Mouse (Mus musculus): ENCODE measurements around the gene Gnb5.

DNA sequence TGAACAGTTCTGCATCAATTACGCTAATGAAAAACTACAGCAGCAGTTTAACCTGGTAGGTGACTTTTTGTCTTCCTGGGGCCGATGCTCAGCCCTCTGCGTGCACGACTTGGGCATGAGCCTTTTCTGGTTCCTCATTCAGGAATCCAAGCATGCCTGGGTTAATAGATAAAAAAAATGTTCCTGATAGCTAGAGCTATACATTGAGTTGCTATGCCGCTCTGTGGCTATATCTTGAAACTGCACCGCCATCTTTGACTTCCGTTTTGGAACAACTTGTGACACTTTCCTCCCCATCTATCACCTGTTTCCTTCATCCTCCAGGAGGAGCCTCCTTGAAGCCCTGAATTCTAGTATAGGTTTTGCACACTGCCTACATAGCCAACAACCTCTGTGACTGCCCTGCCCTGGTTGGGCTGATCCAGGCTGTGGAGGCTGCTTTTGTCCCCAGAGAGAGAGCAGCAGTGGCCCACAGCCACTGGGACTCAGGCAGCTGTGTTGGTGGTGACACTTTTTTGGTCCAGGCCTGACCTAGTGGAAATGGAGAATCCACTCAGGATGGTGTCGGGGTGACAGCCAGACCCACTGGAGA is 43.8 kb upstream of the Gnb5 start:
- TF ChIP-seq CTCF (IDR thresholded peaks at IDR 0.05; ENCODE audit: low read depth) (peak; percentile 29), EP300 (IDR thresholded peaks at IDR 0.05; ENCODE audit: low read depth) (no peak)

Data from heart, postnatal 0 days (tissue).